In genomic region chr13:48917113-48917599, GRCm38 (mm10) we compare ENCODE assay signal across 22 mouse cellular contexts.
"Had no signal": no experiment of that assay in that cellular context is flagged by ENCODE, and none has a peak within 500 bp of the region (broad histone marks: within the 10 kb centered on the region; RNA-seq: fewer than 3 reads in every experiment).

No protein-coding gene starts in this region.

- H3K27me3 ChIP-seq: heart, embryonic 12.5 days; hindbrain, embryonic 13.5 days; hindbrain, embryonic 15.5 days; limb, embryonic 13.5 days; limb, embryonic 15.5 days; liver, embryonic 12.5 days had no signal

- DNase-seq: gastrocnemius, postnatal 14 days; gastrocnemius, postnatal 36 days; heart, adult 18-20 months; heart, postnatal 14 days; heart, postnatal 36 days; kidney, adult 11 months; kidney, adult 2 months; kidney, postnatal 10 days; kidney, postnatal 25 days; kidney, postnatal 4 days; layer of hippocampus, postnatal 36 days; left cerebral cortex, postnatal 4 days had no signal

- H3K4me3 ChIP-seq: heart, embryonic 12.5 days; hindbrain, embryonic 13.5 days; hindbrain, embryonic 15.5 days; layer of hippocampus, adult 2 months; limb, embryonic 13.5 days; limb, embryonic 15.5 days; liver, embryonic 12.5 days had no signal

- H3K27ac ChIP-seq: hindbrain, embryonic 13.5 days; hindbrain, embryonic 15.5 days; hindbrain, postnatal 0 days; layer of hippocampus, adult 2 months; limb, embryonic 13.5 days; limb, embryonic 15.5 days; liver, embryonic 12.5 days; liver, embryonic 14.5 days had no signal

- H3K9me3 ChIP-seq: heart, embryonic 12.5 days; hindbrain, embryonic 13.5 days; hindbrain, embryonic 15.5 days; limb, embryonic 13.5 days; limb, embryonic 15.5 days; liver, embryonic 12.5 days had no signal

- ATAC-seq: hindbrain, postnatal 0 days; intestine, embryonic 16.5 days; liver, embryonic 12.5 days had no signal

- H3K4me1 ChIP-seq: hindbrain, embryonic 13.5 days; hindbrain, embryonic 15.5 days; limb, embryonic 13.5 days; limb, embryonic 15.5 days had no signal

- H3K9ac ChIP-seq: heart, embryonic 12.5 days; hindbrain, embryonic 13.5 days; hindbrain, embryonic 15.5 days; limb, embryonic 13.5 days; limb, embryonic 15.5 days; liver, embryonic 12.5 days; liver, embryonic 14.5 days had no signal

- H3K4me2 ChIP-seq: heart, embryonic 12.5 days; hindbrain, embryonic 13.5 days; hindbrain, embryonic 15.5 days; limb, embryonic 13.5 days; limb, embryonic 15.5 days; liver, embryonic 12.5 days had no signal
